Mouse (Mus musculus) forebrain, embryonic 14.5 days (tissue): ENCODE results near the gene Abca7. TPM values are rescaled to one million over a fixed set of nuclear protein-coding genes. Genes with fewer than 3 reads are reported as not detected.
"Not testable (repeated sequence)": the region's sequence is repeated elsewhere in the genome, so short reads cannot be mapped to it uniquely, and the experiment has no call there.

ENCODE experiments used
- ATAC-seq: fragments of 200-750 bp; cut with Nextera tagmentation; 2 replicates; pipeline ENCODE4 v1.8.0; 2017; ENCODE audit warnings: mild to moderate bottlenecking, moderate library complexity
- DNase-seq: peaks from one replicate; pipeline ENCODE4 v3.0.0-alpha.2; 2015; ENCODE audit warnings: low spot score
- H3K27ac ChIP-seq: fragments of 300-500 bp; sonication (generic); 2 replicates; pipeline ENCODE4 v1.5.1; 2014; ENCODE audit warnings: low read depth, mild to moderate bottlenecking, control low read depth, low read length, moderate library complexity
- H3K27me3 ChIP-seq: fragments of 300-500 bp; sonication (generic); replicated peaks from 2 replicates; pipeline ENCODE4 v1.6.1; 2014; ENCODE audit warnings: low read length, control low read depth, mixed read lengths; ENCODE audit not compliant: control insufficient read depth, insufficient read depth
- H3K36me3 ChIP-seq: fragments of 300-500 bp; sonication (generic); 2 replicates; pipeline ENCODE4 v1.6.1; 2014; ENCODE audit warnings: low read length, control low read depth; ENCODE audit not compliant: control insufficient read depth, insufficient read depth
- H3K4me1 ChIP-seq: fragments of 300-500 bp; sonication (generic); 2 replicates; pipeline ENCODE4 v1.6.1; 2014; ENCODE audit warnings: antibody characterized with exemption, low read length, control low read depth; ENCODE audit not compliant: control insufficient read depth, insufficient read depth
- H3K4me2 ChIP-seq: fragments of 300-500 bp; sonication (generic); 2 replicates; pipeline ENCODE4 v1.6.1; 2014; ENCODE audit warnings: mild to moderate bottlenecking, control low read depth, low read length
- H3K4me3 ChIP-seq: fragments of 300-500 bp; sonication (generic); 2 replicates; pipeline ENCODE4 v1.5.1; 2014; ENCODE audit warnings: low read depth, low read length, control low read depth
- H3K9ac ChIP-seq: fragments of 300-500 bp; sonication (generic); 2 replicates; pipeline ENCODE4 v1.6.1; 2014; ENCODE audit warnings: mild to moderate bottlenecking, low read length, control low read depth, moderate library complexity
- H3K9me3 ChIP-seq: fragments of 300-500 bp; sonication (generic); replicated peaks from 2 replicates; pipeline ENCODE4 v1.6.1; 2016; ENCODE audit warnings: low read length, control low read depth, mixed read lengths; ENCODE audit not compliant: control insufficient read depth
- WGBS: fragments of 180-500 bp; shearing (Covaris S2); extraction: QIAGEN DNeasy Blood & Tissue Kit; methylation state at CpG from one replicate; pipeline ENCODE4 v1.1.7; 2014; 5-methylcytosine and 5-hydroxymethylcytosine counted together
- polyA plus RNA-seq: library from polyadenylated mRNA; unstranded; fragments of >200 nt; fragmentation: Nextera tagmentation; extraction: Ambion mirVana; gene quantifications from 2 replicates; pipeline ENCODE4 v1.2.1, GENCODE M21; 2014

Abca7 gene
- polyA plus RNA-seq, 1 experiment from 2014 or later: 2.1 TPM

DNA sequence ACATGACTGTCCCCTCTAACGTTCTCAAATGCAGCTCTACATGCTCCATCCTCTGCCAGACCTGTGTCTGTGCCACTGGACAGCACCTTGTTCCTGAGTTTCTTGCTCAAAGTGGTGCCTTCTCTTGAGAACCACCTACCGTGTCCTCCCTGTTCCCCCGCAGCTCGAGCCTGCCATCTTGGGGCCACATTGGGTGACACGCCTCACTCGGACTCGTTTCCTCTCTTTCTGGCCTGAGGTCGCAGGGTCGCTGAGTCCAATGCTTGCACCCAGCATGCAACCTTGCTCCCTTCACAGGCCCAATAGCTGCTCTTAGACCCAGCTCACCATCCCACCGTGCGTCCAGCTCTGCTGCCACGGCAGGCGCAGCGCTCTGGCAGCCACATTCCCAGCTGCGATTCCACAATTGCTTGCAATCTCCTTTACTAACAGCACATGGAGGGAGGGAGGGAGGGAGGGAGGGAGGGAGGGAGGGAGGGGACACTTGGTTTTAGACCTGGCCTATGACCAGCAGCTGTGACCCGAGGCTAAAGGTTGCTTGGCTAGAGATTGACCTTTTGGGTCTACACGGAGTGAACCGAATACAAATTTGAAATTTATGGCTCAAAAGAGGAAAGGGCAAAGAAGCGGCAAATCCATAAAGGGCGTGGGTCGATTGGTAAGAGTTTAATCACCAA lies 38.0 kb upstream of the Abca7 start:
- peak; percentile 62 for DNase-seq
- H3K27ac ChIP-seq: no peak overlapping the region
- WGBS: 17% methylated on average over 21 of the region's 21 CpGs
- peaks cover 6% of the 10 kb centered on the region; the same call in 1 of the 2 replicates for H3K4me1 ChIP-seq
- H3K36me3 ChIP-seq: peaks cover 20% of the 10 kb centered on the region
- no peak overlapping the region for H3K4me3 ChIP-seq
- ATAC-seq: no peak
- H3K27me3 ChIP-seq: no peaks in the 10 kb centered on the region
- no peak overlapping the region for H3K4me2 ChIP-seq
- no peak overlapping the region for H3K9ac ChIP-seq
- H3K9me3 ChIP-seq: no peaks in the 10 kb centered on the region

GRCm38 (mm10) chr10:79959412-79959811 lies 36.9 kb upstream of the Abca7 start:
- peaks cover 29% of the 10 kb centered on the region for H3K36me3 ChIP-seq
- ATAC-seq: peak; percentile 36; the same call in 1 of the 2 replicates
- 34% methylated on average over 10 of the region's 10 CpGs for WGBS
- not testable (repeated sequence) for H3K9me3 ChIP-seq, H3K4me1 ChIP-seq, H3K27ac ChIP-seq, H3K9ac ChIP-seq, H3K27me3 ChIP-seq, DNase-seq, H3K4me3 ChIP-seq
- peak overlapping the region; percentile 86; the same call in 1 of the 2 replicates for H3K4me2 ChIP-seq

DNA sequence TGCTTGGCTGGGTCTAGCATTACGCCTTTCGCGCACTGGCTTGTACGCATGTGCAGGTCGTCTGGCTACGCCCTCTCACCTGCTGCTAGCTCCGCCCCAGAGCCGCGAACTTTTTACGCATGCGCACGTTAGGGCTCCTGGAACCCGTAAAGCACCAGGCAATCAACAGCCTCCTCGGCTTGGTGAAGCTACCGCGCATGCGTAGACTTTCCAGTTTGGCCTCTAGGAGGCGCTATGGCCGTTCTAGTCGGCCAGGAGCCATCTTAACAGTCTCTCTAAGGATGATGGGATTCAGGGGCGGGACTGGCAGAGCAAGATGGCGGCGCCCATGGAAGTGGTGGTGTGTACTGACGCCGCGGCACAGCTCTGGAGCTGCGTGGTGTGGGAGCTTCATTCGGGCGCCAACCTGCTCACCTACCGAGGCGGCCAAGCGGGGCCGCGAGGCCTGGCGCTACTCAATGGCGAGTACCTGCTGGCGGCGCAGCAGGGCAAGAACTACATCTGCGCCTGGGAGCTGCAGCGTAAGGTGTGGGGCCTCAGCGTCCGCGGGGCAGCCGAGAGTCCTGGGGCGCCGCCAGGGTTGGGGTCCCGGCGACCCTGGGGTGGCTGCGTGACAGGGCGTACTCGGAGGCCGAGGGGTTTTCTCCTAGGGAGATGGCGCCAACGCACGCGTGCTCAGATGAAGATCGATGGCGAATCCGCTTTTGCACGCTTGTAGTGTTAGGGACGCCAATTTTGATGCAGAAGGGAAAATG lies 36.3 kb upstream of the Abca7 start, which contains the start of gene Wdr18:
Gene Wdr18 (plus strand): TSS at position 306 of the 755 bp plus-strand sequence.
- Histone ChIP-seq H3K4me1 (peaks cover 6% of the 10 kb centered on the region; the same call in 1 of the 2 replicates), H3K27me3 (no peaks in the 10 kb centered on the region), H3K36me3 (peaks cover 35% of the 10 kb centered on the region), H3K9ac (peak within 1 kb of the TSS; percentile 78), H3K9me3 (no peaks in the 10 kb centered on the region), H3K27ac (peak within 1 kb of the TSS; percentile 58; the same call in 1 of the 2 replicates), H3K4me2 (peak within 1 kb of the TSS; percentile 86), H3K4me3 (peak within 1 kb of the TSS; percentile 91)
- DNase-seq (peak; percentile 99), ATAC-seq (peak; percentile 97)
- WGBS: under 1% methylated on average over 61 of the region's 61 CpGs

DNA sequence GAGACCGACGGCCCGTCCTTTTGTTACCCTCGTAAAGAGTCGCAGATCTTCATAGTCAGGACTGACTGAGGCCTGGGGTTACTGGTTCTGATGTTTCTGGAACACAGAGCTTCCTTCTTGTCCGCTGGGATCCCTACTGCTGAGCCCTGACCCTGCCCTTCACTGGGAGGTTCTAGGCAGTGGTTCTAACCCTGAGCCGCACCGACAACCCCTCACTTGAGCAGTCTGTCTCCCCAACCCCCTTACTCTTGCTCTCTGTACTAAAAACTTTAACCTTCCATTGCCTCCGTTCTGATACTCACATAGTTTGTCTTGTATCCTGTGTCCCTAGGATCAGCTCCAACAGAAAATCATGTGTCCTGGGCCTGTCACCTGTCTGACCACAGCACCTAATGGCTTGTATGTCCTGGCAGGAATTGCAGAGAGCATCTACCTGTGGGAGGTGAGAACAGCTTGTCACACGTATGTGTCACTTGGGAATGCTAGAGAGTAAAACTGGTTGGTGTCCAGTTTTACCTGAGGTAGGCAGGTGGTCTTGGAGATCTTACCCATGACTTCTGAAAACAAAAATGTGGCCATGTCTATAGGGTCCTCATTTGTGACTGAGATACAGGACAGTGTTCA lies 35.5 kb upstream of the Abca7 start:
- DNase-seq (no peak), ATAC-seq (no peak)
- Histone ChIP-seq H3K4me2 (peak overlapping the region; percentile 86), H3K4me1 (peaks cover 6% of the 10 kb centered on the region; the same call in 1 of the 2 replicates), H3K4me3 (peak overlapping the region; percentile 91), H3K27ac (peak overlapping the region; percentile 58; the same call in 1 of the 2 replicates), H3K9me3 (no peaks in the 10 kb centered on the region), H3K36me3 (peaks cover 43% of the 10 kb centered on the region), H3K9ac (peak overlapping the region; percentile 78), H3K27me3 (no peaks in the 10 kb centered on the region)
- 16% methylated on average over 10 of the region's 10 CpGs for WGBS

DNA sequence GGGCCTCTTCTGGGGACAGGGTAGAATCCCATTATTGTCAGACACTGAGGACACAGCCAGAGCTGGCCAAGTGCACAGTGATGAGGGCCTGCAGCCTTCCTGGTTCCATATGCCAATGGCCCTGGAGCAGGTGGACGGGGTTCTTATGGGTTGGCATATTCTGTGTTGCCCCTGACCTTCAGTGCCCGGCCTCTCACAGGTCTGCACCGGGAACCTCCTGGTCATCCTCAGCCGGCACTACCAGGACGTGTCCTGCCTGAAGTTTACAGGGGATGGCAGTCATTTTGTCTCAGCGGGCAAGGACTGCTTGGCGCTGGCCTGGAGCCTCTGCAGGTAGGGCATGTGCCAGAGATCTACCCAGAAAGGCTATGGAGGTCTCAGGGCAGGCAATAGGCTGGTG lies 31.6 kb upstream of the Abca7 start:
- ATAC-seq: no peak
- Histone ChIP-seq H3K4me3 (no peak overlapping the region), H3K27me3 (0 out of 2 replicates have a peak, but pooled peaks cover 2% of the 10 kb centered on the region), H3K4me1 (peaks cover 6% of the 10 kb centered on the region; the same call in 1 of the 2 replicates), H3K9ac (no peak overlapping the region), H3K9me3 (no peaks in the 10 kb centered on the region), H3K4me2 (no peak overlapping the region), H3K36me3 (peaks cover 69% of the 10 kb centered on the region), H3K27ac (no peak overlapping the region)
- no peak for DNase-seq
- WGBS: 95% methylated on average over 7 of the region's 7 CpGs

- DNase-seq: no peak
- no peak overlapping the region for H3K4me3 ChIP-seq
- H3K4me1 ChIP-seq: peaks cover 6% of the 10 kb centered on the region; the same call in 1 of the 2 replicates
- peaks cover 6% of the 10 kb centered on the region; the same call in 1 of the 2 replicates for H3K27me3 ChIP-seq
- H3K9me3 ChIP-seq: no peaks in the 10 kb centered on the region
- no peak overlapping the region for H3K27ac ChIP-seq
- no peak overlapping the region for H3K4me2 ChIP-seq
- ATAC-seq: no peak
- 87% methylated on average over 5 of the region's 5 CpGs for WGBS
- no peak overlapping the region for H3K9ac ChIP-seq
- peaks cover 69% of the 10 kb centered on the region for H3K36me3 ChIP-seq
Measured at GRCm38 (mm10) chr10:79965325-79965724, 31.0 kb upstream of the Abca7 start.

- no peak overlapping the region for H3K4me3 ChIP-seq
- H3K4me1 ChIP-seq: no peaks in the 10 kb centered on the region; the same call in 1 of the 2 replicates
- no peak overlapping the region for H3K9ac ChIP-seq
- H3K27me3 ChIP-seq: peaks cover 21% of the 10 kb centered on the region
- no peaks in the 10 kb centered on the region for H3K9me3 ChIP-seq
- H3K27ac ChIP-seq: no peak overlapping the region
- WGBS: 89% methylated on average over 5 of the region's 5 CpGs
- H3K36me3 ChIP-seq: peaks cover 63% of the 10 kb centered on the region
- DNase-seq (no peak), ATAC-seq (no peak)
- H3K4me2 ChIP-seq: no peak overlapping the region
Measured at GRCm38 (mm10) chr10:79966886-79967400, 29.4 kb upstream of the Abca7 start.

DNA sequence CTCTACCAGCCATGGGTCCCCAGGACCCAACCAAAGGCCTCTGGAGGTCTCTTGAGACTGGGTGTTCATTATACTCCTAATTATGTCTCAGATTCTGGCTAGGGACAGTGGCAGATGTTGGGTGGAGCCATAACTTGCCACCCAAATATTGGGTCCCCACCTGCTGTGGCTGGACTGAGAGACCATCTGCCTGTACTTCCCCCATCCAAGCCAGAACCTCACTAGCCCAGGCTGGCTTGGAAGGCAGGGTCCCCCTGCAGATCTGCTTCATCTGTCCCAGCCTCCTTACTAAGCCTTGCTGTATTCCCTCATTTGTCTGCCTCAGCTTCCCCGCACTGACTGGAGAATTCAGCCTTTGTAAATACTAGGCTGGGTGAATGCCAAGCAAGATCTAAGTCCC lies 28.1 kb upstream of the Abca7 start:
- 78% methylated on average over 1 of the region's 1 CpGs for WGBS
- no peak for ATAC-seq
- Histone ChIP-seq H3K36me3 (peaks cover 53% of the 10 kb centered on the region), H3K4me3 (no peak overlapping the region), H3K27me3 (peaks cover 30% of the 10 kb centered on the region), H3K4me1 (no peaks in the 10 kb centered on the region; the same call in 1 of the 2 replicates), H3K9me3 (no peaks in the 10 kb centered on the region), H3K9ac (no peak overlapping the region), H3K4me2 (no peak overlapping the region), H3K27ac (no peak overlapping the region)
- DNase-seq: no peak
